Mouse (Mus musculus): ENCODE measurements around the gene Tnfrsf17. TPM values are rescaled to one million over a fixed set of nuclear protein-coding genes. Genes with fewer than 3 reads are reported as not detected.
"Not testable (repeated sequence)": the region's sequence is repeated elsewhere in the genome, so short reads cannot be mapped to it uniquely, and the experiment has no call there.

Tnfrsf17 gene
- total and polyA plus RNA-seq, 2 experiments from 2014 or later: 0.20 TPM; not detected in 1

- H3K9ac ChIP-seq (replicated peaks; ENCODE audit: low read length, poor library complexity, severe bottlenecking); H3K4me2 ChIP-seq (ENCODE audit: low read depth, low read length, poor library complexity, severe bottlenecking); ATAC-seq (ENCODE audit: low FRiP score); H3K4me3 ChIP-seq (ENCODE audit: low read depth, low read length); H3K36me3 ChIP-seq (ENCODE audit: insufficient read depth, low read length); H3K9me3 ChIP-seq (ENCODE audit: low read length); H3K27ac ChIP-seq (ENCODE audit: low read depth, low read length); H3K27me3 ChIP-seq (ENCODE audit: insufficient read depth, low read length); DNase-seq (ENCODE audit: low spot score); H3K4me1 ChIP-seq (ENCODE audit: insufficient read depth, low read length): not testable (repeated sequence)
- WGBS: 64% methylated on average over 1 of the region's 1 CpGs
- TF ChIP-seq CTCF (IDR thresholded peaks at IDR 0.05): peak; percentile 42
These were observed 15.9 kb upstream of the Tnfrsf17 start for GRCm38 (mm10) chr16:11297700-11298099.

DNA sequence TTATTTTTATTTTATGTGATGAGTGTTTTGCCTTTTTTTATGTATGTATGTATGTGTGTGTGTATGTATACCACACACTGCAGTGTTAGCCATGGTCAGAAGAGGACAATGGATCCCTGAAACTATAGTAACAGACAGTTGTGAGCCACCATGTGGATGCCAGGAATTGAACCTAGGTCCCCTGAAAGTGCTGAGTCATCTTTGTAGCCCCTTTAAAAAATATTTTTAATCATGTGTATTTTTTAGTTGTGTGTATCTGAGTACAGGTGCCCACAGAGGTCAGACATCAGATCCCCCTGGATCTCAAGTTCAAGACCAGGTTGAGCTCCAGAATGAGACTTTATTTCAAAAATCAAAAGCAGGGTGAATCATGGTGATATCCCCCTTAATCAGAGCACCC is 9.9 kb upstream of the Tnfrsf17 start:
- Histone ChIP-seq H3K4me3 (ENCODE audit: low read depth, low read length) (no peak overlapping the region), H3K9me3 (ENCODE audit: low read length) (no peaks in the 10 kb centered on the region), H3K27ac (ENCODE audit: low read depth, low read length) (no peak overlapping the region), H3K9ac (replicated peaks; ENCODE audit: low read length, poor library complexity, severe bottlenecking) (no peak overlapping the region), H3K4me2 (ENCODE audit: low read depth, low read length, poor library complexity, severe bottlenecking) (no peak overlapping the region), H3K4me1 (ENCODE audit: insufficient read depth, low read length) (no peaks in the 10 kb centered on the region), H3K36me3 (ENCODE audit: insufficient read depth, low read length) (no peaks in the 10 kb centered on the region), H3K27me3 (ENCODE audit: insufficient read depth, low read length) (no peaks in the 10 kb centered on the region)
- no peak for TF ChIP-seq CTCF (IDR thresholded peaks at IDR 0.05)
- ATAC-seq (ENCODE audit: low FRiP score): no peak
- DNase-seq (ENCODE audit: low spot score): no peak

DNA sequence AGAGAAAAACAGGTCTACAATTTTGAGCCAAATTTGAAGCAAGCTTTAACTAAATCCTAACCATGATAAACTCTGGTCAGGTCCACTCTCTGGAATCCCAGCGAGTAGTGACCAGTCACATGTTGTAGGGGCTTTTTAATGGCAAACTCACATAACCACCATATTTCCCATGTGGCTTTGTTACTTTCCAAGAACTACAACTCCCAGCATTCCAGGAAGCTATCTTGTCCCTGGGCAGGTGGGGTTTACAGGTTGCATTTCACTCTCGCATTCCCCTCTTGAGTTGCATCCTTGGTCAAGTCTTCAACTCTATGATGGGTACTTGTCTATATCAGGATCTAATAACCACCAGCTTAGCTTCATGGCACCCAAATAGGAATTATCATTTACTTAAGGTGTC is 8.1 kb upstream of the Tnfrsf17 start:
- no peak overlapping the region for H3K9ac ChIP-seq (replicated peaks; ENCODE audit: low read length, poor library complexity, severe bottlenecking)
- 93% methylated on average over 2 of the region's 2 CpGs for WGBS
- no peaks in the 10 kb centered on the region for H3K9me3 ChIP-seq (ENCODE audit: low read length)
- ATAC-seq (ENCODE audit: low FRiP score) (no peak), DNase-seq (ENCODE audit: low spot score) (no peak)
- no peak for TF ChIP-seq CTCF (IDR thresholded peaks at IDR 0.05)
- no peaks in the 10 kb centered on the region for H3K27me3 ChIP-seq (ENCODE audit: insufficient read depth, low read length)
- H3K4me3 ChIP-seq (ENCODE audit: low read depth, low read length): no peak overlapping the region
- no peaks in the 10 kb centered on the region for H3K4me1 ChIP-seq (ENCODE audit: insufficient read depth, low read length)
- H3K27ac ChIP-seq (ENCODE audit: low read depth, low read length): no peak overlapping the region
- H3K4me2 ChIP-seq (ENCODE audit: low read depth, low read length, poor library complexity, severe bottlenecking): no peak overlapping the region
- H3K36me3 ChIP-seq (ENCODE audit: insufficient read depth, low read length): no peaks in the 10 kb centered on the region

DNA sequence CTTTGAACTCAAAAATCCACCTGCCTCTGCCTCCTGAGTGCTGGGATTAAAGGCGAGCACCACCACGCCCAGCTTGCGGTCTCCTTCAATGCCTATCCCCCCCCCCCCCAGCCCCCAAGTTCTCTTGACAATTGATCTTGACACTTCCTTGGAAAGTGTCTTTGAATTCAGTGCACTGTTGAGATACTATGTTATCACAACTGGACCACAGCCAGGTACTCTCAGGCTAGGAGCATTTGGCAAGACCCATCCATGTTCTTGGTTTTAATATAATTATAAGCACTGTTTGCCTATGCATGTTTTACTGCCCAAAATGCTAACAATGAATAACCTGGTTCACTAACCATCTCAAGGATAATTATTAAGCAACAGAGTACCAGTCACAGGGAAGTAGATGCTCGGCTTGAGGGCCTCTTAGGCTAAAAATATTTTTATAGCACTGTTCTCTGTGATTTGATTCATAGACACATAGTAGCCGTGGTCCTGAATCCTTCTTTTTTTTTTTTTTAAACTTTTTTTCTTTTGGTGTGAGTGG is 2.2 kb downstream of the Tnfrsf17 start:
- no peak overlapping the region for H3K4me2 ChIP-seq (ENCODE audit: low read depth, low read length, poor library complexity, severe bottlenecking)
- no peaks in the 10 kb centered on the region for H3K36me3 ChIP-seq (ENCODE audit: insufficient read depth, low read length)
- H3K9ac ChIP-seq (replicated peaks; ENCODE audit: low read length, poor library complexity, severe bottlenecking): no peak overlapping the region
- TF ChIP-seq CTCF (IDR thresholded peaks at IDR 0.05): no peak
- ATAC-seq (ENCODE audit: low FRiP score): no peak
- H3K27ac ChIP-seq (ENCODE audit: low read depth, low read length): no peak overlapping the region
- H3K4me3 ChIP-seq (ENCODE audit: low read depth, low read length): no peak overlapping the region
- 75% methylated on average over 5 of the region's 5 CpGs for WGBS
- no peaks in the 10 kb centered on the region for H3K27me3 ChIP-seq (ENCODE audit: insufficient read depth, low read length)
- no peaks in the 10 kb centered on the region for H3K4me1 ChIP-seq (ENCODE audit: insufficient read depth, low read length)
- no peak for DNase-seq (ENCODE audit: low spot score)
- no peaks in the 10 kb centered on the region for H3K9me3 ChIP-seq (ENCODE audit: low read length)

DNA sequence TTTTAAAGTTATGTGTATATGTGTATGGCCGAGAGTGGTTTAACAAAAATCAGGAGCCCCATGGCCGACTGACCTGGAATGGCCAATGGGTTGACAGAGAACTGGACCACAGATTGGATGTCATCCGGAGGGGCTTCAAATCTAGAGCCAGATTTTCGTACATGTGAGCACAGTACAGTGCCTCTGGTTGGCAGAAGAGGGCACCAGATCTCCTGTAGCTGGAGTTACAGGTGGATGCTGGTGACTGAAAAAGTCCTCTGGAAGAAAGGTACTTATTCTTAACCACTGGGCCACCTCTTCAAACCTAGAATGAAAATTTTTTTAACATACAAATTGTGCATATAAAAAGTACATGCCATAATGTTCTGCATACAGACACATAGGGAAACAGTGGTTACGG is 3.1 kb downstream of the Tnfrsf17 start:
- H3K36me3 ChIP-seq (ENCODE audit: insufficient read depth, low read length): no peaks in the 10 kb centered on the region
- WGBS: 77% methylated on average over 5 of the region's 5 CpGs
- no peak for ATAC-seq (ENCODE audit: low FRiP score)
- H3K27ac ChIP-seq (ENCODE audit: low read depth, low read length): no peak overlapping the region
- no peak overlapping the region for H3K4me3 ChIP-seq (ENCODE audit: low read depth, low read length)
- DNase-seq (ENCODE audit: low spot score): no peak
- no peaks in the 10 kb centered on the region for H3K4me1 ChIP-seq (ENCODE audit: insufficient read depth, low read length)
- H3K9me3 ChIP-seq (ENCODE audit: low read length): no peaks in the 10 kb centered on the region
- no peak overlapping the region for H3K9ac ChIP-seq (replicated peaks; ENCODE audit: low read length, poor library complexity, severe bottlenecking)
- TF ChIP-seq CTCF (IDR thresholded peaks at IDR 0.05): peak; percentile 38
- H3K27me3 ChIP-seq (ENCODE audit: insufficient read depth, low read length): no peaks in the 10 kb centered on the region
- no peak overlapping the region for H3K4me2 ChIP-seq (ENCODE audit: low read depth, low read length, poor library complexity, severe bottlenecking)

DNA sequence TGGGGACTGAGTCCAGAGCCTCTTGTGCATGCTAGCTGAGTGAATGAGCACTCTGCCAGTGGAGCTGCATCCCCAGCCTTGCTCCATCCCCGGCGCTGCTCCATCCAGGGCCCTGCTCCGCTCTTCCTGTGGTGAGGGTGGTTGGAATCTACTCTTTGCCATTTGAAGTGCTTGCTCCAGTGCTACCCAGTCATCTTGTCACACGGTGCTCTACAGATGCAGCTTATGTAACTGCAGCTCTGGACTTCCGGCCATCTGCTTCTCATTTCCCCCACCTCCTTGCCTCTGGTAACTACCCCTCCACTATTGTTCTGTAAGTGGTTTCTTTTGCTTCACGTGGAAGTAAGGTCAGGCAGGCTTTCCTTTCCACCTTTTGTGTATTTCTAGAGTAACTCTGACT is 3.7 kb downstream of the Tnfrsf17 start:
- H3K9ac ChIP-seq (replicated peaks; ENCODE audit: low read length, poor library complexity, severe bottlenecking): no peak overlapping the region
- H3K4me2 ChIP-seq (ENCODE audit: low read depth, low read length, poor library complexity, severe bottlenecking): no peak overlapping the region
- no peak for ATAC-seq (ENCODE audit: low FRiP score)
- 70% methylated on average over 6 of the region's 6 CpGs for WGBS
- H3K36me3 ChIP-seq (ENCODE audit: insufficient read depth, low read length): no peaks in the 10 kb centered on the region
- no peaks in the 10 kb centered on the region for H3K4me1 ChIP-seq (ENCODE audit: insufficient read depth, low read length)
- H3K27ac ChIP-seq (ENCODE audit: low read depth, low read length): no peak overlapping the region
- TF ChIP-seq CTCF (IDR thresholded peaks at IDR 0.05): no peak
- no peaks in the 10 kb centered on the region for H3K9me3 ChIP-seq (ENCODE audit: low read length)
- no peaks in the 10 kb centered on the region for H3K27me3 ChIP-seq (ENCODE audit: insufficient read depth, low read length)
- no peak for DNase-seq (ENCODE audit: low spot score)
- no peak overlapping the region for H3K4me3 ChIP-seq (ENCODE audit: low read depth, low read length)
